Mouse (Mus musculus): ENCODE results near the gene Prpf38a. TPM values are rescaled to one million over a fixed set of nuclear protein-coding genes. Genes with fewer than 3 reads are reported as not detected.
A peak's percentile ranks its signal among the peaks of the same experiment; 100 is the strongest.

Gene Prpf38a
- polyA plus RNA-seq, 1 experiment from 2014 or later, result 90.1 TPM

GRCm38 (mm10) chr4:108593376-108593775, 14.2 kb upstream of the Prpf38a start:
- no peak overlapping the region for H3K27ac ChIP-seq
- no peak overlapping the region for H3K4me3 ChIP-seq
- no peaks in the 10 kb centered on the region for H3K4me1 ChIP-seq (replicated peaks)
- WGBS, result 95% methylated on average over 2 of the region's 2 CpGs
- no peak overlapping the region for H3K4me2 ChIP-seq
- no peaks in the 10 kb centered on the region for H3K9me3 ChIP-seq
- H3K9ac ChIP-seq, result no peak overlapping the region
- no peak for ATAC-seq (ENCODE audit: low FRiP score)
- H3K27me3 ChIP-seq, result no peaks in the 10 kb centered on the region
- no peaks in the 10 kb centered on the region for H3K36me3 ChIP-seq

DNA sequence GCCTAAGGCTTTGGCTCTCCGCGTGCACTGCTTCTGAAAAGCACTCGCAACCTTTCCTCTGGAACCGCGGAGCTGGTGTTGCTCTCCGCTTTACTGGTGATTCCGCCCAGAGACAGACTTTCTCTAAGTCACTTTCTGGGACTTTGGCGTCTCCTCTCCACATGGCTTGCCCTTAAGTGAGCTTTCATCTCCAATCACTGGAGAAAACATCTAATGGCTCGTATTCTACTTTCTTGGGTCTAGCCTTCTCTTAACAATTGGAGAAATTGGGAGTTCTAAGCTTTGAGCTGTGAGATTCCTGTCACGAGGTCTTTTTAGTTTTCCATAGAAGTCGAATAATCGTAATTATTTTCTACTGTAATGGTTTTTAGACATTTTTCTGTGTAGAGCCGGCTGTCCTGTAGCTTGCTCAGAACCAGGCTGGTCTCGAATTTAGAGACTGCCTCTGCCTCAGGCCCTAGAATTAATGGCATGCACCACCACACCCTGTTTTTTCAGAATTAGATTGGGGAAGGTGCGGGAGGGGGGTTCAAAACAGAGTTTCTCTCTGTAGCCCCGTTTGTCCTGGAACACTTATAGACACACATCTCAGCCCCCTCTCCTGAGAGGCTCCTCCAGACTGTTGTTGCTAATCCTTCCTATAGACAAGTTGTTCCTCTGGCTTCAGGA, 741 bp upstream of the Prpf38a start:
- no peak; the same call in 1 of the 2 replicates for ATAC-seq (ENCODE audit: low FRiP score)
- H3K36me3 ChIP-seq, result peaks cover 13% of the 10 kb centered on the region
- H3K4me2 ChIP-seq, result peak overlapping the region; percentile 86
- H3K27me3 ChIP-seq, result no peaks in the 10 kb centered on the region
- H3K9me3 ChIP-seq, result no peaks in the 10 kb centered on the region
- peaks cover 24% of the 10 kb centered on the region for H3K4me1 ChIP-seq (replicated peaks)
- H3K4me3 ChIP-seq, result peak overlapping the region; percentile 81
- peak overlapping the region; percentile 72 for H3K9ac ChIP-seq
- H3K27ac ChIP-seq, result no peak overlapping the region
- WGBS, result under 1% methylated on average over 16 of the region's 16 CpGs

DNA sequence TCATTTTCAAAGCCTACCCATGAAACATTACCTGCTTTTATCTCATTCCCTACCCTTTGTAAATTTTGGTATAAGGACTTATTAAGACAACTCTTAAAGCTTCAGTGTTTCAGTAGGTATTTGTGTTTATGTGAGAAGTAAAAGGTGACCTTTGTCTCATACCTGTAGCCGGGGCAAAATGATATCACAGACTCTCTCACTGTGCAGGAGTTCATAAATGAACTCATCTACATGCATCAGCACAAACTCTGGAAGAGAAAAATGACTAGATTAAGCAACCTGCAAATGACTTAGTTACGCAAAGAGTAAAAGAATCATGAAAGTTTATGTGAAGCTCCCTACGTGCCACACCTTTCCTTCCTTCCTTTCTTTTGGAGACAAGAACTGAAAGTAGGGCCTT, 6.5 kb downstream of the Prpf38a start:
- Histone ChIP-seq H3K27me3 (no peaks in the 10 kb centered on the region), H3K27ac (no peak overlapping the region), H3K9me3 (no peaks in the 10 kb centered on the region), H3K4me1 (replicated peaks) (peaks cover 6% of the 10 kb centered on the region), H3K4me2 (no peak overlapping the region), H3K36me3 (peaks cover 64% of the 10 kb centered on the region), H3K9ac (no peak overlapping the region), H3K4me3 (no peak overlapping the region)
- no peak for ATAC-seq (ENCODE audit: low FRiP score)
- 97% methylated on average over 3 of the region's 3 CpGs for WGBS

DNA sequence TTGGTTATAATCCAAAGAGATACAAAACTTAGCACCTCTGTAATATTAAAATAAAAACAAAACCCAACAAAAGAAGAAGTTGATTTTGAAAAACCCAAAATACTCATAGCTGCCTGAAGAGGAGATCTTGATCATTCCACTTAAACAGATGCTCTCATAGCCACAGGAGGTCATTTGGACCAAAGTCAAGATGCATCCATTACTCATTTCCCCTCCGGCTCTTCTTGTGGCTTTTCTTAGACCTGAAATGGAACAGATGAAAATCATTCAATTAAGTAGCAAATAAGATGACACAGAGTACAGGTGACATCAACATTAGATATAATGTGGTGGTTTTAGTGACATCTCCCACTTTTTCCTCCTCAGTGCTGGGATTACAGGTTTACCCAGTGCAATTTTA, 14.1 kb downstream of the Prpf38a start:
- no peak overlapping the region for H3K4me3 ChIP-seq
- no peak overlapping the region for H3K4me2 ChIP-seq
- no peaks in the 10 kb centered on the region for H3K4me1 ChIP-seq (replicated peaks)
- no peaks in the 10 kb centered on the region for H3K27me3 ChIP-seq
- WGBS, result 84% methylated on average over 1 of the region's 1 CpGs
- no peak overlapping the region for H3K27ac ChIP-seq
- H3K36me3 ChIP-seq, result peaks cover 81% of the 10 kb centered on the region
- H3K9ac ChIP-seq, result no peak overlapping the region
- ATAC-seq (ENCODE audit: low FRiP score), result no peak
- no peaks in the 10 kb centered on the region for H3K9me3 ChIP-seq

- H3K4me1 ChIP-seq (replicated peaks), result no peaks in the 10 kb centered on the region
- no peak overlapping the region for H3K4me2 ChIP-seq
- WGBS, result 97% methylated on average over 2 of the region's 2 CpGs
- H3K4me3 ChIP-seq, result no peak overlapping the region
- no peak for ATAC-seq (ENCODE audit: low FRiP score)
- H3K36me3 ChIP-seq, result peaks cover 15% of the 10 kb centered on the region
- no peaks in the 10 kb centered on the region for H3K9me3 ChIP-seq
- H3K27ac ChIP-seq, result no peak overlapping the region
- H3K9ac ChIP-seq, result no peak overlapping the region
- no peaks in the 10 kb centered on the region for H3K27me3 ChIP-seq
Measured at GRCm38 (mm10) chr4:108539701-108540100, 39.4 kb downstream of the Prpf38a start.

Other genes starting within 250 kb of the Prpf38a start
- 4.9 and 5.3 TPM in 2 replicates for gene Shisal2a, start 196.0 kb downstream of the Prpf38a start, polyA plus RNA-seq (2015; fragmentation: Nextera tagmentation; extraction: Ambion mirVana)
- gene Gpx7, start 172.4 kb downstream of the Prpf38a start, polyA plus RNA-seq (2015; fragmentation: Nextera tagmentation; extraction: Ambion mirVana), result 34.1 and 35.8 TPM in 2 replicates
- gene Tut4, start 119.9 kb downstream of the Prpf38a start, polyA plus RNA-seq (2015; fragmentation: Nextera tagmentation; extraction: Ambion mirVana), result 67.6 and 81.8 TPM in 2 replicates
- 1.9 and 3.2 TPM in 2 replicates for gene Orc1, start 87 bp upstream of the Prpf38a start, polyA plus RNA-seq (2015; fragmentation: Nextera tagmentation; extraction: Ambion mirVana)
- 16.2 and 20.1 TPM in 2 replicates for gene Cc2d1b, start 40.6 kb upstream of the Prpf38a start, polyA plus RNA-seq (2015; fragmentation: Nextera tagmentation; extraction: Ambion mirVana)
- gene 3110021N24Rik, start 140.3 kb upstream of the Prpf38a start, polyA plus RNA-seq (2015; fragmentation: Nextera tagmentation; extraction: Ambion mirVana), result 0.93 and 1.7 TPM in 2 replicates
- 6.9 and 7.1 TPM in 2 replicates for gene Zfyve9, start 201.5 kb upstream of the Prpf38a start, polyA plus RNA-seq (2015; fragmentation: Nextera tagmentation; extraction: Ambion mirVana)

Measured in hindbrain, embryonic 13.5 days (tissue).